Mouse (Mus musculus): ENCODE measurements around the gene Maz. TPM values are rescaled to one million over a fixed set of nuclear protein-coding genes. Genes with fewer than 3 reads are reported as not detected.
A peak's percentile ranks its signal among the peaks of the same experiment; 100 is the strongest.

Maz gene
- total RNA-seq, 1 experiment from 2014 or later, result 53.3 TPM

- ATAC-seq (replicated peaks in 1 of 2; ENCODE audit: insufficient read depth in 1 of 2, low FRiP score in 2 of 2, low TSS enrichment in 1 of 2, low read depth in 1 of 2, poor library complexity in 2 of 2, severe bottlenecking in 2 of 2), result no peak
Measured at GRCm38 (mm10) chr7:126978841-126979240, 48.0 kb downstream of the Maz start.

- ATAC-seq (replicated peaks in 1 of 2; ENCODE audit: insufficient read depth in 1 of 2, low FRiP score in 2 of 2, low TSS enrichment in 1 of 2, low read depth in 1 of 2, poor library complexity in 2 of 2, severe bottlenecking in 2 of 2), result no peak
Measured at GRCm38 (mm10) chr7:126976878-126977459, 49.9 kb downstream of the Maz start.

GRCm38 (mm10) chr7:126975950-126976866 is 50.6 kb downstream of the Maz start, which contains the start of gene Cdiptos:
Cdiptos (minus strand) TSS chr7:126976098.
- peak; percentile 95 to 96 for ATAC-seq (replicated peaks in 1 of 2; ENCODE audit: insufficient read depth in 1 of 2, low FRiP score in 2 of 2, low TSS enrichment in 1 of 2, low read depth in 1 of 2, poor library complexity in 2 of 2, severe bottlenecking in 2 of 2)

- no peak for ATAC-seq (replicated peaks in 1 of 2; ENCODE audit: insufficient read depth in 1 of 2, low FRiP score in 2 of 2, low TSS enrichment in 1 of 2, low read depth in 1 of 2, poor library complexity in 2 of 2, severe bottlenecking in 2 of 2)
Measured at GRCm38 (mm10) chr7:126975893-126975949, 51.1 kb downstream of the Maz start, which contains the start of gene Cdipt. Cdipt (plus strand) TSS chr7:126975914.

GRCm38 (mm10) chr7:126975493-126975892 is 51.3 kb downstream of the Maz start:
- peak in 1 of 2 experiments; percentile 22; a peak in 1 of 4 replicates for ATAC-seq (replicated peaks in 1 of 2; ENCODE audit: insufficient read depth in 1 of 2, low FRiP score in 2 of 2, low TSS enrichment in 1 of 2, low read depth in 1 of 2, poor library complexity in 2 of 2, severe bottlenecking in 2 of 2)

Other genes with a start within 250 kb of the Maz start
- gene Tbx6, start 245.6 kb downstream of the Maz start, total RNA-seq (2017), result 0.25 TPM in 1 of 2 replicates, not detected in the other
- 119 and 131 TPM in 2 replicates for gene Ppp4c, start 234.5 kb downstream of the Maz start, total RNA-seq (2017)
- gene Fam57b, start 229.4 kb downstream of the Maz start, total RNA-seq (2017), result not detected in 2 replicates
- not detected in 2 replicates for gene 4930451I11Rik, start 195.4 kb downstream of the Maz start, total RNA-seq (2017)
- not detected in 2 replicates for gene Doc2a, start 179.6 kb downstream of the Maz start, total RNA-seq (2017)
- gene Hirip3, start 165.1 kb downstream of the Maz start, total RNA-seq (2017), result 128 and 398 TPM in 2 replicates
- 33.2 and 35.6 TPM in 2 replicates for gene Ino80e, start 164.7 kb downstream of the Maz start, total RNA-seq (2017)
- 31.7 and 32.7 TPM in 2 replicates for gene Taok2, start 142.3 kb downstream of the Maz start, total RNA-seq (2017)
- 14.5 and 25.6 TPM in 2 replicates for gene Tmem219, start 104.1 kb downstream of the Maz start, total RNA-seq (2017)
- gene Kctd13, start 98.2 kb downstream of the Maz start, total RNA-seq (2017), result 9.3 and 15.8 TPM in 2 replicates
- gene Asphd1, start 77.5 kb downstream of the Maz start, total RNA-seq (2017), result not detected in 2 replicates
- gene Sez6l2, start 76.5 kb downstream of the Maz start, total RNA-seq (2017), result 0.25 and 0.63 TPM in 2 replicates
- gene Cdipt, start 51.1 kb downstream of the Maz start, total RNA-seq (2017), result 33.1 and 56.3 TPM in 2 replicates
- gene Cdiptos, start 50.9 kb downstream of the Maz start, total RNA-seq (2017), result 1.6 and 2.3 TPM in 2 replicates
- 26.2 and 39.0 TPM in 2 replicates for gene Mvp, start 12.4 kb downstream of the Maz start, total RNA-seq (2017)
- gene Pagr1b, start 10.6 kb downstream of the Maz start, total RNA-seq (2017), result not detected in 2 replicates
- gene Pagr1a, start 9.7 kb downstream of the Maz start, total RNA-seq (2017), result 3.7 and 9.9 TPM in 2 replicates
- 35.6 and 38.7 TPM in 2 replicates for gene Gm42742, start 5.9 kb downstream of the Maz start, total RNA-seq (2017)
- 0.30 and 0.69 TPM in 2 replicates for gene Prrt2, start 5.8 kb downstream of the Maz start, total RNA-seq (2017)
- gene Kif22, start 15.4 kb upstream of the Maz start, total RNA-seq (2017), result 74.5 and 90.1 TPM in 2 replicates
- 3.8 and 5.7 TPM in 2 replicates for gene Zg16, start 60.3 kb upstream of the Maz start, total RNA-seq (2017)
- 30.3 and 42.1 TPM in 2 replicates for gene AI467606, start 64.3 kb upstream of the Maz start, total RNA-seq (2017)
- 2.3 and 2.7 TPM in 2 replicates for gene Qprt, start 95.2 kb upstream of the Maz start, total RNA-seq (2017)
- gene Spn, start 110.8 kb upstream of the Maz start, total RNA-seq (2017), result 311 and 346 TPM in 2 replicates
- 32.0 and 63.9 TPM in 2 replicates for gene Cd2bp2, start 169.0 kb upstream of the Maz start, total RNA-seq (2017)
- gene Tbc1d10b, start 181.4 kb upstream of the Maz start, total RNA-seq (2017), result 33.2 and 36.4 TPM in 2 replicates
- 8.3 and 23.4 TPM in 2 replicates for gene Mylpf, start 181.9 kb upstream of the Maz start, total RNA-seq (2017)
- 19.8 and 29.2 TPM in 2 replicates for gene Zfp553, start 206.0 kb upstream of the Maz start, total RNA-seq (2017)
- 145 and 165 TPM in 2 replicates for gene Sept1, start 206.1 kb upstream of the Maz start, total RNA-seq (2017)
- 3.9 and 10.2 TPM in 2 replicates for gene Zfp771, start 217.2 kb upstream of the Maz start, total RNA-seq (2017)
- gene Dctpp1, start 233.7 kb upstream of the Maz start, total RNA-seq (2017), result 59.0 and 60.5 TPM in 2 replicates
- gene Sephs2, start 247.0 kb upstream of the Maz start, total RNA-seq (2017), result 76.8 and 79.8 TPM in 2 replicates

Data from hematopoietic stem cell, adult 5-6 weeks (primary cell).